Mouse (Mus musculus) adrenal gland (tissue): ENCODE results near the gene Sf3b5.
"Not testable (repeated sequence)": the region's sequence is repeated elsewhere in the genome, so short reads cannot be mapped to it uniquely, and the experiment has no call there.

Source experiments
- intact Hi-C: fragments of 180-260 bp; cut with DNase I; formaldehyde crosslinking; loops from one replicate; pipeline ENCODE4 v1.15.1; 2025

Gene Sf3b5

GRCm38 (mm10) chr10:12996736-12997477 lies 8.2 kb upstream of the Sf3b5 start:
- intact Hi-C loops, result loop anchor here (5.0 kb wide), 1 partner anchor 75 kb away; no protein-coding TSS in a partner anchor

GRCm38 (mm10) chr10:13007876-13008736 lies 3.0 kb downstream of the Sf3b5 start:
- intact Hi-C loops, result no loop called here

- intact Hi-C loops, result no loop called here
Measured at GRCm38 (mm10) chr10:13008737-13009121, 3.6 kb downstream of the Sf3b5 start.

GRCm38 (mm10) chr10:13014026-13014425 lies 8.9 kb downstream of the Sf3b5 start:
- intact Hi-C loops, result loop anchor here (10.0 kb wide), 1 partner anchor 1311 kb away; no protein-coding TSS in a partner anchor

- intact Hi-C loops, result loop anchor here (2.0 to 10.0 kb wide), 4 partner anchors 71 to 1376 kb away; no protein-coding TSS in a partner anchor
Measured at GRCm38 (mm10) chr10:13016573-13016972, 11.4 kb downstream of the Sf3b5 start.

GRCm38 (mm10) chr10:13018510-13018909 lies 13.4 kb downstream of the Sf3b5 start:
- intact Hi-C loops, result loop anchor here (5.0 to 10.0 kb wide), 3 partner anchors 69 to 1374 kb away; no protein-coding TSS in a partner anchor

- intact Hi-C loops, result loop anchor here (5.0 to 10.0 kb wide), 3 partner anchors 68 to 1373 kb away; no protein-coding TSS in a partner anchor
Measured at GRCm38 (mm10) chr10:13019026-13019425, 13.9 kb downstream of the Sf3b5 start.

GRCm38 (mm10) chr10:13022103-13022502 lies 17.0 kb downstream of the Sf3b5 start:
- intact Hi-C loops, result no loop called here

- intact Hi-C loops, result not testable (repeated sequence)
Measured at GRCm38 (mm10) chr10:13023985-13024384, 18.8 kb downstream of the Sf3b5 start.

GRCm38 (mm10) chr10:13027702-13028101 lies 22.6 kb downstream of the Sf3b5 start:
- intact Hi-C loops, result no loop called here

GRCm38 (mm10) chr10:13028215-13028614 lies 23.1 kb downstream of the Sf3b5 start:
- intact Hi-C loops, result no loop called here

GRCm38 (mm10) chr10:13029416-13029815 lies 24.3 kb downstream of the Sf3b5 start:
- intact Hi-C loops, result no loop called here

- intact Hi-C loops, result no loop called here
Measured at GRCm38 (mm10) chr10:13035270-13035669, 30.1 kb downstream of the Sf3b5 start.

GRCm38 (mm10) chr10:13039637-13040174 lies 34.6 kb downstream of the Sf3b5 start:
- intact Hi-C loops, result no loop called here

GRCm38 (mm10) chr10:13044659-13045058 lies 39.5 kb downstream of the Sf3b5 start:
- intact Hi-C loops, result no loop called here

GRCm38 (mm10) chr10:13047816-13048215 lies 42.7 kb downstream of the Sf3b5 start:
- intact Hi-C loops, result no loop called here

- intact Hi-C loops, result no loop called here
Measured at GRCm38 (mm10) chr10:13056863-13057381, 51.8 kb downstream of the Sf3b5 start.
